Mouse (Mus musculus) ovary, postnatal 14 days (tissue): Measurements from ENCODE around the gene Me3.

Experiments used
- DNase-seq: peaks from one replicate; pipeline ENCODE4 v3.0.0; 2022; ENCODE audit warnings: low spot score

The Me3 gene

DNA sequence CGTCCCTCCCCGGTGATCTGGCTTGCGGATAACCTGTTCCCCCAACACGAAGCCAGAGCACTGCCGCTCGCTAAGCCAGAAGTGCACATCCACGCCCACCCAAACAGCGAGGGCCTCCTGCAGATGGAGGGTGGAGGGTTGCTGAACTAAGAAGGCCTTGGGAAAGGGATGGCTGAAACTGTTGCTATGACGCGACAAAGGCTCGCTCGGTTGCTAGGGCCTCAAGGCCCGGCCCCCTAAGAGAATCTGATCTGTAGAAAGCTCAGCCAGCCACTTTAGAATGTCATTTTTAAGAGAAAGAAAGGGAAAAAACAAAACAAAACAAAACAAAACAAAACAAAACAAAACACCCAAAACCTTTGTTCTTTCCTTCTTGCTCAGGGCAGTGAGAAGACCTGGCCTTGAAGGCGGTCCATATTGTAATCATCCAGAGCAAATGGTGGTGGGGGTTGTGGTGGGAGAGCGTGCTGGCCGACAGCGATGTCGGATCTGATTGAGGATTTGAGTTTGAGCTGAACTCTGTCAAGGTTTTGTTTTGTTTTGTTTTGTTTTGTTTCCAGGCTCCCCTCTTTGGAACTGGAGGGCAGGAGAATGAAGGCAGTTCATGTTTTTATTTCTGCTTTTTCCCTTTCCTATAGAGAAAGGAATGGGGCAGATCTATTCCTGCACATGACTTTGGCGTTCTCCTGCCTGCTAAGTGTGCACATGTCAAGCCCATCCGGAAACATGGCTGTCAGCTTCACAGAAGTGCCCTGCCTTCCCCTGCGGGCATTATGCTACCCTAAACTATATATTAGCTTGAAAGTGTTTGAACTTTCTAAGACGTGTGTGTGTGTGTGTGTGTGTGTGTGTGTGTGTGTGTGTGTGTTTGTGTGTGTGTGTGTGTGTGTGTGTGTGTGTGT is 271.5 kb downstream of the Me3 start, which contains the start of gene Ccdc81:
Gene Ccdc81 (minus strand): TSS at position 188 of the 902 bp plus-strand sequence.
- DNase-seq: no peak
